Mouse (Mus musculus) myocyte (in vitro differentiated cells): ENCODE measurements around the gene Fdx1l. TPM values are rescaled to one million over a fixed set of nuclear protein-coding genes. Genes with fewer than 3 reads are reported as not detected.

Experiments used
- H3K27me3 ChIP-seq: one replicate; pipeline ENCODE4 v1.6.1; 2011; ENCODE audit not compliant: control insufficient read depth, insufficient read depth, insufficient read length
- H3K36me3 ChIP-seq: one replicate; pipeline ENCODE4 v1.6.1; 2011; ENCODE audit not compliant: control insufficient read depth, insufficient read depth
- H3K4me2 ChIP-seq: one replicate; pipeline ENCODE4 v1.6.1; 2011; ENCODE audit warnings: low read depth, control low read depth
- H3K4me3 ChIP-seq: one replicate; pipeline ENCODE4 v1.5.1; 2011; ENCODE audit warnings: mild to moderate bottlenecking, control low read depth, moderate library complexity
- H3K79me2 ChIP-seq: one replicate; pipeline ENCODE4 v1.6.1; 2011; ENCODE audit not compliant: control insufficient read depth, insufficient read depth
- H3ac ChIP-seq: one replicate; pipeline ENCODE4 v1.6.1; 2011; ENCODE audit not compliant: control insufficient read depth, insufficient read length
- CEBPB ChIP-seq: IDR thresholded peaks from 2 replicates; pipeline ENCODE4 v1.6.1; 2011; ENCODE audit warnings: mild to moderate bottlenecking, moderate library complexity; ENCODE audit not compliant: poor library complexity, insufficient read depth, severe bottlenecking
- E2F4 ChIP-seq: IDR thresholded peaks from one replicate; pipeline ENCODE4 v1.6.1; 2011; ENCODE audit warnings: mild to moderate bottlenecking, control low read depth, moderate library complexity; ENCODE audit not compliant: insufficient read depth
- MAX ChIP-seq: IDR thresholded peaks from one replicate; pipeline ENCODE4 v1.6.1; 2011; ENCODE audit warnings: low read depth, mild to moderate bottlenecking, control low read depth
- MYOD1 ChIP-seq, 3 experiments: IDR thresholded peaks; one replicate each; pipeline ENCODE4 v1.6.1; 2011; ENCODE audit warnings: control low read depth in 2 of 3, low read depth in 2 of 3, mild to moderate bottlenecking in 2 of 3, moderate library complexity in 1 of 3; ENCODE audit not compliant: insufficient read length in 2 of 3, control insufficient read depth in 1 of 3
- MYOG ChIP-seq, 3 experiments: IDR thresholded peaks; one replicate each; pipeline ENCODE4 v1.6.1; 2011; ENCODE audit warnings: control low read depth in 2 of 3, low read depth in 2 of 3, mild to moderate bottlenecking in 2 of 3; ENCODE audit not compliant: insufficient read length in 2 of 3, control insufficient read depth in 1 of 3, insufficient read depth in 1 of 3
- POLR2A ChIP-seq: IDR thresholded peaks from one replicate; pipeline ENCODE4 v1.6.1; 2011; ENCODE audit warnings: low read depth, mild to moderate bottlenecking, control low read depth, moderate library complexity; ENCODE audit not compliant: insufficient read length
- POLR2AphosphoS2 ChIP-seq: IDR thresholded peaks from one replicate; pipeline ENCODE4 v1.6.1; 2011; ENCODE audit warnings: low read depth, control low read depth; ENCODE audit not compliant: insufficient read length
- REST ChIP-seq: IDR thresholded peaks from one replicate; pipeline ENCODE4 v1.6.1; 2011; ENCODE audit warnings: mild to moderate bottlenecking, control low read depth, moderate library complexity; ENCODE audit not compliant: insufficient read depth, insufficient read length
- SRF ChIP-seq: IDR thresholded peaks from one replicate; pipeline ENCODE4 v1.6.1; 2011; ENCODE audit warnings: low read depth; ENCODE audit not compliant: control insufficient read depth, insufficient read length
- TCF12 ChIP-seq: IDR thresholded peaks from one replicate; pipeline ENCODE4 v1.6.1; 2011; ENCODE audit warnings: mild to moderate bottlenecking, control low read depth; ENCODE audit not compliant: poor library complexity, insufficient read depth, severe bottlenecking
- TCF3 ChIP-seq: IDR thresholded peaks from one replicate; pipeline ENCODE4 v1.6.1; 2011; ENCODE audit warnings: low read depth, control low read depth; ENCODE audit not compliant: insufficient read length
- USF1 ChIP-seq: IDR thresholded peaks from one replicate; pipeline ENCODE4 v1.6.1; 2011; ENCODE audit warnings: low read depth, mild to moderate bottlenecking, control low read depth, moderate library complexity
- polyA plus RNA-seq: library from polyadenylated mRNA; unstranded; fragments of >200 nt; fragmentation: generic; extraction: Trizol; gene quantifications from one replicate; pipeline ENCODE4 v1.2.1, GENCODE M21; 2012; ENCODE audit warnings: missing spikeins

Fdx1l gene
- polyA plus RNA-seq, 1 experiment: 75.0 TPM

GRCm38 (mm10) chr9:21021363-21021762, 52.1 kb downstream of the Fdx1l start:
- H3K36me3 ChIP-seq: no peaks in the 10 kb centered on the region
- no peak overlapping the region for H3K4me2 ChIP-seq
- H3K79me2 ChIP-seq: no peaks in the 10 kb centered on the region
- no peak for TF ChIP-seq CEBPB
- TF ChIP-seq MAX: no peak
- TF ChIP-seq TCF3: no peak
- TF ChIP-seq MYOG (IDR thresholded peaks at IDR 0.05; ENCODE audit: control insufficient read depth in 1 of 3, insufficient read depth in 1 of 3, insufficient read length in 2 of 3, low read depth in 2 of 3): no peak
- no peak for TF ChIP-seq TCF12
- TF ChIP-seq E2F4: no peak
- H3ac ChIP-seq: no peak overlapping the region
- H3K27me3 ChIP-seq: peaks cover 14% of the 10 kb centered on the region
- no peak overlapping the region for H3K4me3 ChIP-seq

- Histone ChIP-seq H3K4me2 (no peak overlapping the region), H3K36me3 (no peaks in the 10 kb centered on the region), H3ac (no peak overlapping the region), H3K27me3 (peaks cover 33% of the 10 kb centered on the region), H3K79me2 (no peaks in the 10 kb centered on the region), H3K4me3 (no peak overlapping the region)
- no peak for TF ChIP-seq MYOG (IDR thresholded peaks at IDR 0.05; ENCODE audit: control insufficient read depth in 1 of 3, insufficient read depth in 1 of 3, insufficient read length in 2 of 3, low read depth in 2 of 3)
- TF ChIP-seq TCF12: no peak
- no peak for TF ChIP-seq CEBPB
- no peak for TF ChIP-seq USF1
- no peak for TF ChIP-seq REST
- no peak for TF ChIP-seq POLR2AphosphoS2
- TF ChIP-seq SRF: no peak
- no peak for TF ChIP-seq MAX
- TF ChIP-seq MYOD1 (IDR thresholded peaks at IDR 0.05; ENCODE audit: control insufficient read depth in 1 of 3, insufficient read length in 2 of 3, low read depth in 2 of 3): no peak
- TF ChIP-seq TCF3: no peak
- no peak for TF ChIP-seq POLR2A
- no peak for TF ChIP-seq E2F4
Observed at GRCm38 (mm10) chr9:21018600-21018999, 54.8 kb downstream of the Fdx1l start.

Other genes starting within 250 kb of the Fdx1l start
- 4.6 TPM for gene A230050P20Rik, start 205.0 kb downstream of the Fdx1l start, polyA plus RNA-seq
- gene Angptl6, start 193.9 kb downstream of the Fdx1l start, polyA plus RNA-seq: 12.6 TPM
- gene Ppan, start 185.4 kb downstream of the Fdx1l start, polyA plus RNA-seq: 44.3 TPM
- gene Eif3g, start 175.0 kb downstream of the Fdx1l start, polyA plus RNA-seq: 202 TPM
- gene Dnmt1, start 113.7 kb downstream of the Fdx1l start, polyA plus RNA-seq: 22.1 TPM
- 5.5 TPM for gene S1pr2, start 96.8 kb downstream of the Fdx1l start, polyA plus RNA-seq
- 110 TPM for gene Mrpl4, start 70.9 kb downstream of the Fdx1l start, polyA plus RNA-seq
- gene Icam1, start 57.6 kb downstream of the Fdx1l start, polyA plus RNA-seq: 0.06 TPM
- gene Icam4, start 44.2 kb downstream of the Fdx1l start, polyA plus RNA-seq: 0.73 TPM
- gene Icam5, start 41.5 kb downstream of the Fdx1l start, polyA plus RNA-seq: 0.25 TPM
- 0.26 TPM for gene Zglp1, start 6.5 kb downstream of the Fdx1l start, polyA plus RNA-seq
- gene Gm49373, start 518 bp downstream of the Fdx1l start, polyA plus RNA-seq: 0.42 TPM
- 2.2 TPM for gene Gm38431, start 18.4 kb upstream of the Fdx1l start, polyA plus RNA-seq
- gene Raver1, start 18.4 kb upstream of the Fdx1l start, polyA plus RNA-seq: 24.6 TPM
- 11.4 TPM for gene Tyk2, start 57.6 kb upstream of the Fdx1l start, polyA plus RNA-seq
- gene Cdc37, start 76.4 kb upstream of the Fdx1l start, polyA plus RNA-seq: 288 TPM
- 3.6 TPM for gene Pde4a, start 92.1 kb upstream of the Fdx1l start, polyA plus RNA-seq
- 34.1 TPM for gene Keap1, start 165.7 kb upstream of the Fdx1l start, polyA plus RNA-seq
- 0.22 TPM for gene S1pr5, start 174.8 kb upstream of the Fdx1l start, polyA plus RNA-seq
- gene Atg4d, start 191.7 kb upstream of the Fdx1l start, polyA plus RNA-seq: 39.8 TPM
- gene Kri1, start 214.4 kb upstream of the Fdx1l start, polyA plus RNA-seq: 31.4 TPM
- 53.2 TPM for gene Cdkn2d, start 217.8 kb upstream of the Fdx1l start, polyA plus RNA-seq
- not detected for gene Ap1m2, start 238.7 kb upstream of the Fdx1l start, polyA plus RNA-seq
- gene Slc44a2, start 247.1 kb upstream of the Fdx1l start, polyA plus RNA-seq: 173 TPM